Mouse (Mus musculus) midbrain, embryonic 12.5 days (tissue): ENCODE results near the gene C130079G13Rik. TPM values are rescaled to one million over a fixed set of nuclear protein-coding genes. Genes with fewer than 3 reads are reported as not detected.
"Not testable (repeated sequence)": the region's sequence is repeated elsewhere in the genome, so short reads cannot be mapped to it uniquely, and the experiment has no call there.

Experiments
- ATAC-seq: fragments of 200-750 bp; cut with Nextera tagmentation; 2 replicates; pipeline ENCODE4 v1.8.0; 2017; ENCODE audit warnings: low read depth, moderate TSS enrichment, moderate library complexity; ENCODE audit not compliant: low FRiP score
- H3K27ac ChIP-seq: fragments of 300-500 bp; sonication (generic); replicated peaks from 2 replicates; pipeline ENCODE4 v1.5.1; 2016; ENCODE audit warnings: mild to moderate bottlenecking
- H3K27me3 ChIP-seq: fragments of 300-500 bp; sonication (generic); 2 replicates; pipeline ENCODE4 v1.6.1; 2016; ENCODE audit warnings: mild to moderate bottlenecking
- H3K36me3 ChIP-seq: fragments of 300-500 bp; sonication (generic); 2 replicates; pipeline ENCODE4 v1.6.1; 2016
- H3K4me1 ChIP-seq: fragments of 300-500 bp; sonication (generic); 2 replicates; pipeline ENCODE4 v1.6.1; 2016
- H3K4me2 ChIP-seq: fragments of 300-500 bp; sonication (generic); replicated peaks from 2 replicates; pipeline ENCODE4 v1.6.1; 2016; ENCODE audit warnings: mild to moderate bottlenecking, moderate library complexity
- H3K4me3 ChIP-seq: fragments of 300-500 bp; sonication (generic); 2 replicates; pipeline ENCODE4 v1.5.1; 2016; ENCODE audit warnings: mild to moderate bottlenecking
- H3K9ac ChIP-seq: fragments of 300-500 bp; sonication (generic); replicated peaks from 2 replicates; pipeline ENCODE4 v1.6.1; 2016; ENCODE audit warnings: mild to moderate bottlenecking, moderate library complexity
- H3K9me3 ChIP-seq: fragments of 300-500 bp; sonication (generic); 2 replicates; pipeline ENCODE4 v1.6.1; 2016; ENCODE audit warnings: mild to moderate bottlenecking
- WGBS: fragments of 180-500 bp; shearing (Covaris S2); methylation state at CpG from one replicate; pipeline ENCODE4 v1.1.7; 2016; 5-methylcytosine and 5-hydroxymethylcytosine counted together
- polyA plus RNA-seq: library from polyadenylated mRNA; unstranded; fragments of >200 nt; fragmentation: Nextera tagmentation; extraction: Ambion mirVana; gene quantifications from 2 replicates; pipeline ENCODE4 v1.2.1, GENCODE M21; 2016

Gene C130079G13Rik
- not detected in 2 replicates for polyA plus RNA-seq

GRCm38 (mm10) chr3:59924914-59925313, at the start of gene C130079G13Rik:
C130079G13Rik (plus strand) TSS chr3:59925214.
- no peak within 1 kb of the TSS for H3K4me2 ChIP-seq
- no peaks in the 10 kb centered on the region for H3K27me3 ChIP-seq
- 92% methylated on average over 2 of the region's 2 CpGs for WGBS
- H3K4me1 ChIP-seq, result no peaks in the 10 kb centered on the region
- H3K36me3 ChIP-seq, result no peaks in the 10 kb centered on the region
- H3K9me3 ChIP-seq, result no peaks in the 10 kb centered on the region
- H3K4me3 ChIP-seq, result no peak within 1 kb of the TSS
- H3K9ac ChIP-seq, result no peak within 1 kb of the TSS
- no peak within 1 kb of the TSS for H3K27ac ChIP-seq
- ATAC-seq, result no peak

GRCm38 (mm10) chr3:59877601-59878000, 47.4 kb upstream of the C130079G13Rik start:
- H3K4me1 ChIP-seq, H3K27ac ChIP-seq, H3K4me2 ChIP-seq, H3K9me3 ChIP-seq, H3K4me3 ChIP-seq, H3K9ac ChIP-seq, H3K36me3 ChIP-seq, H3K27me3 ChIP-seq, ATAC-seq: not testable (repeated sequence)
- 13% methylated on average over 1 of the region's 1 CpGs for WGBS

GRCm38 (mm10) chr3:59879801-59880554, 45.0 kb upstream of the C130079G13Rik start:
- H3K9me3 ChIP-seq, ATAC-seq, H3K9ac ChIP-seq, H3K36me3 ChIP-seq, H3K4me2 ChIP-seq, H3K27ac ChIP-seq, H3K27me3 ChIP-seq, H3K4me1 ChIP-seq, H3K4me3 ChIP-seq: not testable (repeated sequence)
- WGBS, result 78% methylated on average over 7 of the region's 7 CpGs

GRCm38 (mm10) chr3:59893276-59893675, 31.7 kb upstream of the C130079G13Rik start:
- Histone ChIP-seq H3K4me3 (no peak overlapping the region), H3K4me1 (no peaks in the 10 kb centered on the region), H3K9me3 (no peaks in the 10 kb centered on the region), H3K36me3 (no peaks in the 10 kb centered on the region), H3K27me3 (no peaks in the 10 kb centered on the region), H3K27ac (no peak overlapping the region), H3K4me2 (no peak overlapping the region), H3K9ac (no peak overlapping the region)
- 93% methylated on average over 2 of the region's 2 CpGs for WGBS
- ATAC-seq, result no peak

GRCm38 (mm10) chr3:59934621-59935020, 9.6 kb downstream of the C130079G13Rik start:
- no peaks in the 10 kb centered on the region for H3K4me1 ChIP-seq
- H3K4me2 ChIP-seq, result no peak overlapping the region
- WGBS, result 92% methylated on average over 1 of the region's 1 CpGs
- H3K9me3 ChIP-seq, result no peaks in the 10 kb centered on the region
- no peak overlapping the region for H3K4me3 ChIP-seq
- no peak for ATAC-seq
- no peak overlapping the region for H3K27ac ChIP-seq
- no peaks in the 10 kb centered on the region for H3K36me3 ChIP-seq
- no peak overlapping the region for H3K9ac ChIP-seq
- no peaks in the 10 kb centered on the region for H3K27me3 ChIP-seq

GRCm38 (mm10) chr3:59947294-59947950, 22.4 kb downstream of the C130079G13Rik start:
- no peak overlapping the region for H3K4me2 ChIP-seq
- 94% methylated on average over 10 of the region's 10 CpGs for WGBS
- H3K27ac ChIP-seq, result no peak overlapping the region
- no peaks in the 10 kb centered on the region for H3K27me3 ChIP-seq
- no peaks in the 10 kb centered on the region for H3K36me3 ChIP-seq
- H3K9me3 ChIP-seq, result no peaks in the 10 kb centered on the region
- no peak overlapping the region for H3K9ac ChIP-seq
- ATAC-seq, result 0 out of 2 replicates have a peak, but pooled peaks have one; percentile 27
- no peaks in the 10 kb centered on the region for H3K4me1 ChIP-seq
- H3K4me3 ChIP-seq, result no peak overlapping the region

GRCm38 (mm10) chr3:59970891-59971290, 45.9 kb downstream of the C130079G13Rik start:
- Histone ChIP-seq H3K9me3 (no peaks in the 10 kb centered on the region), H3K27me3 (no peaks in the 10 kb centered on the region), H3K9ac (no peak overlapping the region), H3K4me3 (no peak overlapping the region), H3K36me3 (no peaks in the 10 kb centered on the region), H3K4me1 (no peaks in the 10 kb centered on the region), H3K27ac (no peak overlapping the region), H3K4me2 (no peak overlapping the region)
- no peak for ATAC-seq
- 88% methylated on average over 5 of the region's 5 CpGs for WGBS

- Histone ChIP-seq H3K9me3 (no peaks in the 10 kb centered on the region), H3K36me3 (no peaks in the 10 kb centered on the region), H3K27ac (no peak overlapping the region), H3K4me3 (no peak overlapping the region), H3K27me3 (no peaks in the 10 kb centered on the region), H3K9ac (no peak overlapping the region), H3K4me1 (no peaks in the 10 kb centered on the region), H3K4me2 (no peak overlapping the region)
- ATAC-seq, result no peak
Measured at GRCm38 (mm10) chr3:59974591-59974990, 49.6 kb downstream of the C130079G13Rik start.

Other genes starting within 250 kb of the C130079G13Rik start
- gene Gm5538, start 195.4 kb upstream of the C130079G13Rik start, polyA plus RNA-seq, result not detected in 2 replicates
- gene Gm8298, start 64.2 kb upstream of the C130079G13Rik start, polyA plus RNA-seq, result not detected in 2 replicates
- not detected in 2 replicates for gene Aadacl2, start 81.5 kb downstream of the C130079G13Rik start, polyA plus RNA-seq
- gene Aadac, start 100.5 kb downstream of the C130079G13Rik start, polyA plus RNA-seq, result not detected in 2 replicates
- gene Sucnr1, start 156.7 kb downstream of the C130079G13Rik start, polyA plus RNA-seq, result 0.24 TPM in 1 of 2 replicates, not detected in the other